Mouse (Mus musculus): ENCODE data around the gene Cd40. TPM values are rescaled to one million over a fixed set of nuclear protein-coding genes. Genes with fewer than 3 reads are reported as not detected.

Cd40 gene
- polyA plus RNA-seq, 1 experiment = 2.0 TPM

DNA sequence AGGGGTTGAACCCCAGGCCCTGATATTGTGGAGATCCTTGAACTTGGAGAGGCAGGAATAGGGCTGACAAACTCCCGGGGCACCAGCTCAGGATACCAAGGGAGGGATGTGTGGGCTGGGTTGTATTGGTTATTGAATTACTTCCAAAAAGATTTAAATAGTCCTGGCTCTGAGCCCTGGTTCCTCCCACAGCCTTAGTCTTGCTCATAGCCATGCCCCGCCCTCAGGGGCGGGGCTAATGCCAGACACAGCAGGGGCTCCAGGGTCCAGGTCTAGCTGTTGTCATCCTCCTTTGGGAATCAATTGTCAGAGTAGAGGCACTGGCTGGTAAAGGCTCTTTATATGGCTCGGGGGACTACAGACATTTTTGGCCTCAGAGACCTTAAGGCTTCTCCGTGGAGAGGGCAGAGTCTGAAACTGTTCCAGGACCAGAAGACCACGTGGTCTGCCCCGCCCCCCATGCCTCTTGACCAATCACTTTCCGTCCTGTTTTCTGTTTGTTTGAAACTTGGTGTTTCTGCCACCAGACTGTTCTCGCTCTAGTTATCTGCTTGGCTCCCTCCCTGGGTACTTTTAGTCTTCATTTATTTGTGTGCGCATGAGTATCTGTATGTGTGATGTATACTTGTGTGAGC is 65.9 kb downstream of the Cd40 start:
- TF ChIP-seq CTCF (IDR thresholded peaks at IDR 0.05; ENCODE audit: borderline replicate concordance, insufficient read depth, low read length) = no peak
- TF ChIP-seq POLR2A (IDR thresholded peaks at IDR 0.05; ENCODE audit: low read depth, low read length) = no peak
- Histone ChIP-seq H3K27ac (ENCODE audit: insufficient read depth, low read length) (no peak overlapping the region), H3K4me3 (ENCODE audit: insufficient read depth, low read length) (no peak overlapping the region), H3K4me1 (ENCODE audit: control insufficient read depth, insufficient read depth, low read length) (no peaks in the 10 kb centered on the region)

Other genes with a start within 250 kb of the Cd40 start
- gene Zswim1, start 232.9 kb upstream of the Cd40 start, polyA plus RNA-seq (2011; ENCODE audit: insufficient read length, low read depth, missing spikeins) = 10.1 and 12.5 TPM in 2 replicates
- gene Spata25, start 227.1 kb upstream of the Cd40 start, polyA plus RNA-seq (2011; ENCODE audit: insufficient read length, low read depth, missing spikeins) = not detected in 2 replicates
- gene Ctsa, start 222.8 kb upstream of the Cd40 start, polyA plus RNA-seq (2011; ENCODE audit: insufficient read length, low read depth, missing spikeins) = 250 and 288 TPM in 2 replicates
- 5.0 and 7.4 TPM in 2 replicates for gene Neurl2, start 222.2 kb upstream of the Cd40 start, polyA plus RNA-seq (2011; ENCODE audit: insufficient read length, low read depth, missing spikeins)
- gene Pltp, start 197.9 kb upstream of the Cd40 start, polyA plus RNA-seq (2011; ENCODE audit: insufficient read length, low read depth, missing spikeins) = 26.5 and 39.5 TPM in 2 replicates
- gene Pcif1, start 176.3 kb upstream of the Cd40 start, polyA plus RNA-seq (2011; ENCODE audit: insufficient read length, low read depth, missing spikeins) = 18.2 and 18.3 TPM in 2 replicates
- 11.0 and 11.9 TPM in 2 replicates for gene Zfp335, start 143.9 kb upstream of the Cd40 start, polyA plus RNA-seq (2011; ENCODE audit: insufficient read length, low read depth, missing spikeins)
- 8.0 and 8.1 TPM in 2 replicates for gene Mmp9, start 114.8 kb upstream of the Cd40 start, polyA plus RNA-seq (2011; ENCODE audit: insufficient read length, low read depth, missing spikeins)
- gene Slc12a5, start 94.8 kb upstream of the Cd40 start, polyA plus RNA-seq (2011; ENCODE audit: insufficient read length, low read depth, missing spikeins) = 0.55 and 1.4 TPM in 2 replicates
- 28.4 and 33.5 TPM in 2 replicates for gene Ncoa5, start 20.8 kb upstream of the Cd40 start, polyA plus RNA-seq (2011; ENCODE audit: insufficient read length, low read depth, missing spikeins)
- not detected in 2 replicates for gene 1700025C18Rik, start 35.1 kb downstream of the Cd40 start, polyA plus RNA-seq (2011; ENCODE audit: insufficient read length, low read depth, missing spikeins)
- not detected in 2 replicates for gene Cdh22, start 179.2 kb downstream of the Cd40 start, polyA plus RNA-seq (2011; ENCODE audit: insufficient read length, low read depth, missing spikeins)
- 35.8 and 40.8 TPM in 2 replicates for gene Slc35c2, start 232.2 kb downstream of the Cd40 start, polyA plus RNA-seq (2011; ENCODE audit: insufficient read length, low read depth, missing spikeins)